Mouse (Mus musculus): Measurements from ENCODE around the gene Hist1h1c.

DNA sequence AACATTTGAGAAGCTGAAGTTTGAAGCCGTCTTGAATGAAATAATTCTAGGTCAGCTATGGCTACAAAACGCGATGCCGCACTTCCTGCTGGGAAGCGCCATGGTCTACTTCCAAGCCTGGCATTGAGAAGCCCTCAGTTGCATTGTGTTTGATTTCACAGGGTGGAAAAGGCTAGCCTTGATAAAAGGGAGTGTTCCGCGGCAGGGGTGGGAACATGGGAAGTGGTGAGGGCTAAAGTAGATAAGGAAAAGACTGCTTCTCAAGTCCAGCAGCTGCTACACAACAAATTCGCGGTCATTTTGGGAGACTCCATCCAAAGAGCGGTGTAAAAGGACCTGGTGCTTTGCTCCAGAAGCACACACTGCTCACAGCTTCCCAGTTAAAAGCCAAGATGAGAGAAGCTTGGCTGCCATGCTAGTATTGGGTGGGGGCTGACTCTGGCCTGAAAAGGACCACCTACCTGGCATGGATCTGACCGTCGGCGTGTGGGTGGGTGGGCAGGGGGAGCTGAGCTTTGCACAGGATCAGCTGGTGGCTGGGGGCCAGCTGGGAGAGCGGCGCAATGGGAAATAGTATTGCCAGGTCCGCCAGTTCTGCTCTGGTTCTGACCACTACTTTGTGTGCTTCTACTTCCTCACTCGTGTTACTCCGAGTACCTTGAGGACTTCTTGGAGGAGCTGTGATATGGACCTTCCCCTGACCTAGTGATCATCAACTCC, 10.0 kb upstream of the Hist1h1c start:
- TF ChIP-seq POLR2A (IDR thresholded peaks at IDR 0.05; ENCODE audit: borderline replicate concordance, extremely low read depth, low read depth, low read length) (no peak), CTCF (IDR thresholded peaks at IDR 0.05; ENCODE audit: insufficient read depth, low read length) (no peak)
